Mouse (Mus musculus): ENCODE data around the gene Krt33b. TPM values are rescaled to one million over a fixed set of nuclear protein-coding genes. Genes with fewer than 3 reads are reported as not detected.

Krt33b gene
- polyA plus RNA-seq, 1 experiment from 2014 or later, result 0.18 TPM

DNA sequence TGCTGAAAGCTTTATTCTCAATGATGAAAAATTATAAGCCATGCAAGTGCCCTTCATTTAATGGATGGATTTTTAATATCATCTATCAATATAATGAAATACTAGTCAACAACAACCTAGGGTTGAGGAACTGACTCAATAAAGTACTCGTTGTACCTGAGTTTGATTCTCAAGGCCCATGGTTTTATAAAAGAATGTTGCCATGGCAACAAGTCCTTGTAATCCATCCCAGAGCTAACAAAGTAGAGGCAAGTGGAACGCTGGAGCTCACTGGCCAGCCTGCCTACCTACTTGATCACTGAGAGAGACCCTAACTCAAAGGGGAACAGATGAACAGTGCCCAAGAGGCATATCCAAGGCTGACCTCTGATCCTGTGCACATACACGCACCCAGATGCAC, 39.1 kb downstream of the Krt33b start:
- no peaks in the 10 kb centered on the region for H3K9me3 ChIP-seq
- H3K4me3 ChIP-seq (replicated peaks), result no peak overlapping the region
- H3K36me3 ChIP-seq, result no peaks in the 10 kb centered on the region
- no peak overlapping the region for H3K4me2 ChIP-seq
- H3K27me3 ChIP-seq, result peaks cover 32% of the 10 kb centered on the region
- no peak for ATAC-seq (ENCODE audit: insufficient number of reproducible peaks, insufficient read depth, low FRiP score, low TSS enrichment, low read depth)
- no peak overlapping the region for H3K27ac ChIP-seq
- H3K4me1 ChIP-seq (replicated peaks), result peaks cover 12% of the 10 kb centered on the region
- 79% methylated on average over 3 of the region's 3 CpGs for WGBS
- no peak overlapping the region for H3K9ac ChIP-seq (replicated peaks)

DNA sequence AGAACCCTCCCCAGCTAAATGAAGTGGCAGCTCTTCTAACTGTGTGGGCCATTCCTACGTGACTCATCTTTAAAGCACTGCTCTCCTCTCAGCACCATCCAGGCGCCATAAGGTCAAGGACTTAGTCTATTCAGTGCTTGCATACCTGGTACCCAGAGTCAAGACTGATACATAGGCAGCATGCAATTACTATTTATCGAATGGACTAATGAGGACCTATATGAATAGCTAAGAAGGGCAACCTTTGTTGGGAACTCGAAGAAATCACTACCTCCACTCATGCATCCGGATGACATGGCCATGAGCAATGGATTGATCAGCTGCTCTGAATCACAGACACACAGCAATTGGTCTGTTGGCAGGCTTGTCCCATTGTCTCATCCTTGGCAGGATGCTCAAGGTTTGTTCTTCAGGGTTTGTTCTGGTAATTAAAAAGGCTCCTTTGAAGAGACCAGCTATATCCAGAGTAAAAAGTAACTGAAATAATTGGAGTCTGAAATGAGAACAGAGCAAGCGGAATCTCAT, 39.7 kb downstream of the Krt33b start:
- 89% methylated on average over 6 of the region's 6 CpGs for WGBS
- Histone ChIP-seq H3K4me2 (no peak overlapping the region), H3K4me1 (replicated peaks) (peaks cover 12% of the 10 kb centered on the region), H3K4me3 (replicated peaks) (no peak overlapping the region), H3K9ac (replicated peaks) (no peak overlapping the region), H3K27ac (no peak overlapping the region), H3K9me3 (no peaks in the 10 kb centered on the region), H3K36me3 (no peaks in the 10 kb centered on the region), H3K27me3 (peaks cover 27% of the 10 kb centered on the region)
- ATAC-seq (ENCODE audit: insufficient number of reproducible peaks, insufficient read depth, low FRiP score, low TSS enrichment, low read depth), result no peak

DNA sequence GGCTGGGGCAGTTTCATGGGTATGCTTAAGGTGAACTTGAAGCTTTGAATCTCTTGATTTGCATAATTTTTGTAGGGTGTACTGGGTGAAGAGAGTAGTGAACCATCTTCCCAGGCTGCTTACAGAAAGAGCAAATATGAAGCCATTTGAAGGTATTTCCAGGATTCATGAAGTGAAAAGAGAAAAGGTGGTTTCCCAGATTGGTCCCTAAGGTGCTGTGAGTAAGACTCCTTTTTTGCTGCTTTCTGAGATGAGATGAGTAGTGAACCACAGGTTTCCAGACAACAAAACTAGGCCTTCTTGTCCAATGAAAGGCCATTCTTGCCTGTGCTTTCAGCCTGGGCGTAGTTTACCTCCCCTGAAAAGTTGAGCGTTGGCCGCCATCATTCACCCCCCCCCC, 41.1 kb downstream of the Krt33b start:
- Histone ChIP-seq H3K27ac (no peak overlapping the region), H3K4me3 (replicated peaks) (no peak overlapping the region), H3K9ac (replicated peaks) (no peak overlapping the region), H3K9me3 (no peaks in the 10 kb centered on the region), H3K36me3 (no peaks in the 10 kb centered on the region), H3K27me3 (peaks cover 18% of the 10 kb centered on the region), H3K4me2 (no peak overlapping the region), H3K4me1 (replicated peaks) (peaks cover 4% of the 10 kb centered on the region)
- 91% methylated on average over 3 of the region's 3 CpGs for WGBS
- ATAC-seq (ENCODE audit: insufficient number of reproducible peaks, insufficient read depth, low FRiP score, low TSS enrichment, low read depth), result no peak

DNA sequence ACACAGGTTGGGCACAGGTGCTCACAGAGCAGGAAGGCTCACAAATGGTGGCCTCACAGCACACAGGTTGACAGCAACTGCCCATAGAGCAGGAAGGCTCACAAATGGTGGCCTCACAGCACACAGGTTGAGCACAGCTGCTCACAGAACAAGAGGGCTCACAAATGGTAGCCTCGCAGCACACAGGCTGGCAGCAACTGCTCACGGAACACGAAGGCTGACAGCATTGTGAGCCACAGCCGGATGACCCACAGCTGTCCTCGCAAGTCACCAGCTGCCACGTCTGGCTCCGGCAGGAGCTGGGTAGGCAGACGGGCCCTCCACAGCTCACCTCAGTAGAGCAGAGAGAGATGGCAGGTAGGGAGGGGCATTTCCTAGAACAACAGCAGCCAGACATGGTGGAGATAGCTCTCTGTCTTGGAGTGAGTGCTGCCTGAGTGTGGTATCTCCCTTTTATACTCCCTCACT, 43.5 kb downstream of the Krt33b start, which contains the start of gene Krtap16-1:
TSS of gene Krtap16-1 (minus strand) at position 418 of the 468 bp plus-strand sequence.
- no peak within 1 kb of the TSS for H3K9ac ChIP-seq (replicated peaks)
- ATAC-seq (ENCODE audit: insufficient number of reproducible peaks, insufficient read depth, low FRiP score, low TSS enrichment, low read depth), result no peak
- H3K27ac ChIP-seq, result no peak within 1 kb of the TSS
- no peaks in the 10 kb centered on the region for H3K9me3 ChIP-seq
- no peak within 1 kb of the TSS for H3K4me3 ChIP-seq (replicated peaks)
- H3K27me3 ChIP-seq, result peaks cover 5% of the 10 kb centered on the region; the same call in 1 of the 2 replicates
- no peaks in the 10 kb centered on the region for H3K4me1 ChIP-seq (replicated peaks)
- H3K36me3 ChIP-seq, result no peaks in the 10 kb centered on the region
- WGBS, result 75% methylated on average over 8 of the region's 8 CpGs
- no peak within 1 kb of the TSS for H3K4me2 ChIP-seq

DNA sequence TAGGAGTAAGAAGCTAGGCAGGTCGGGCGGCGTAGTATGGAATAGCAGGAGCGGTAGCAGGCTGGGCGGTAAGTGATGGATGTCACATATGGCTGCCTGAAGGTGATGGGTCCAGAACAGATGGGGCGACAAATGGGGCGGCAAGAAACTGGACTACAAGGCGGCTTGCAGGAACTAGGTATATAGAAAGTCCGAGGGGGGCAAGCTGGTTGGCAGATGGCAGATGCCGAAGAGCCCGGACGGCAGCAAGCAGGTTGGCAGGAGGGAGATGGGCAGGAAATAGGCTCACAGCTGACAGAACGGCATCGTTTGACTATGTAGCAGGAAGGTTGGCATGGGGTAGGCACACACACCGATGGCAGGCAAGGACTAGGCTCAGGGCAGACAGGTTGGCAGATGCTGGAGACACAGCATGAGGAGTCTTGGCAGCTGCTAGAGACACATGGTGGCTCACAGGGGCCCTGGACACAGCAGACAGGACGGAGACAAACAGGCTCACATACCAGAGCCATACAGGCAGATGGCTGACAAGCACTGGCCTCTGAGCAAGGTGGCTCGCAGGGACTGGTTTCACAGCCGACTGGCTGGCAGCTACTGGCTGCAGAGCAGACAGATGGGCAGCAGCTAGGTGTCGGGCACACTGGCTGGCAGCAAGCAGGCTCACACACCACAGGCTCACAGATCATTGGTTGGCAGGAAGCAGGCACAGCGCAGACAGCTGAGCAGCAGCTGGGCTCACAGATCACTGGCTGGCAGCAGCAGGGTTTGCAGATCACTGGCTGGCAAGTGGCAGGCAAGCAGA, 44.2 kb downstream of the Krt33b start:
- Histone ChIP-seq H3K27ac (no peak overlapping the region), H3K36me3 (no peaks in the 10 kb centered on the region), H3K9me3 (no peaks in the 10 kb centered on the region), H3K4me1 (replicated peaks) (no peaks in the 10 kb centered on the region), H3K4me3 (replicated peaks) (no peak overlapping the region), H3K9ac (replicated peaks) (no peak overlapping the region), H3K4me2 (no peak overlapping the region), H3K27me3 (peaks cover 5% of the 10 kb centered on the region; the same call in 1 of the 2 replicates)
- 81% methylated on average over 20 of the region's 20 CpGs for WGBS
- ATAC-seq (ENCODE audit: insufficient number of reproducible peaks, insufficient read depth, low FRiP score, low TSS enrichment, low read depth), result no peak

DNA sequence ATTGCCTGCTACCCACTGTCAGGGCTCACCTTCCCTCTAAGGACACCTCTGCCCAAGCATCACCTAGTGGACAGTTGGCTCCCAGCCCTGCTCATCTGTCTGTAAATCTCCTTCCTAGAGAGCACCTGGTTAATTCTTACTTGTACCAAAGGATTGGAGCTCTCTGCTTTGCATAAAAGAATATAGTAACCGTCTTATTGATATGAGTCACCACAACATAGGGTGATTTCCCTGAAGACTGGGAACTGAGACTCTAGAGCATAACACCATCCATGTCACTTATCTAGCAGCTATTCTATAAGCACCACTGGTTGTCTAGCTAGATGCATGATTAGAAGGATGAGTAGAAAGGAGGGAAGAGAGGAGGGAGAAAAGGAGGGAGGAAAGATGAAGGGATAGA, 46.2 kb downstream of the Krt33b start:
- Histone ChIP-seq H3K4me2 (no peak overlapping the region), H3K9ac (replicated peaks) (no peak overlapping the region), H3K9me3 (no peaks in the 10 kb centered on the region), H3K4me3 (replicated peaks) (no peak overlapping the region), H3K27ac (no peak overlapping the region), H3K27me3 (peaks cover 5% of the 10 kb centered on the region; the same call in 1 of the 2 replicates), H3K4me1 (replicated peaks) (no peaks in the 10 kb centered on the region), H3K36me3 (no peaks in the 10 kb centered on the region)
- no peak for ATAC-seq (ENCODE audit: insufficient number of reproducible peaks, insufficient read depth, low FRiP score, low TSS enrichment, low read depth)
- 89% methylated on average over 1 of the region's 1 CpGs for WGBS

DNA sequence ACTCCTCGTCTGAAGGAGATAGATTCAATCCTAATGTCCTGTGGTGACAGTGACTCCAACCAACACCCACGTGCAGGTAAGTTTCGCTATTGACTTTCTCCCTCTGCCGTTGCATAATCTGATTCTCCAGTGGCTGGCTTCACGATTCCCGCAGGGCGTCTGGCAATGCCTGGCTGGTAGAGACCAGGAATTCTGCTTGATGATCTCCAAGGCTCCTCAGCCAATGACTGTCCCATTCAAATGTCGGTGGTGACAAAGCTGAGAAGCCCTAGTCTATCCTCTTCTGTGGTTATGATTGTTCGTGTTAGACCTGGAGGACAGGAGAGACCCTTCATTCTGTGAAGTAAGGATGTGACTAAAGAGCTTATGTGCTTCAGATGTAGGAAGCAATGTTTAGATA, 46.9 kb downstream of the Krt33b start:
- ATAC-seq (ENCODE audit: insufficient number of reproducible peaks, insufficient read depth, low FRiP score, low TSS enrichment, low read depth), result no peak
- Histone ChIP-seq H3K9ac (replicated peaks) (no peak overlapping the region), H3K27me3 (peaks cover 5% of the 10 kb centered on the region; the same call in 1 of the 2 replicates), H3K4me2 (no peak overlapping the region), H3K4me1 (replicated peaks) (no peaks in the 10 kb centered on the region), H3K9me3 (no peaks in the 10 kb centered on the region), H3K36me3 (no peaks in the 10 kb centered on the region), H3K4me3 (replicated peaks) (no peak overlapping the region), H3K27ac (no peak overlapping the region)
- 87% methylated on average over 9 of the region's 9 CpGs for WGBS

DNA sequence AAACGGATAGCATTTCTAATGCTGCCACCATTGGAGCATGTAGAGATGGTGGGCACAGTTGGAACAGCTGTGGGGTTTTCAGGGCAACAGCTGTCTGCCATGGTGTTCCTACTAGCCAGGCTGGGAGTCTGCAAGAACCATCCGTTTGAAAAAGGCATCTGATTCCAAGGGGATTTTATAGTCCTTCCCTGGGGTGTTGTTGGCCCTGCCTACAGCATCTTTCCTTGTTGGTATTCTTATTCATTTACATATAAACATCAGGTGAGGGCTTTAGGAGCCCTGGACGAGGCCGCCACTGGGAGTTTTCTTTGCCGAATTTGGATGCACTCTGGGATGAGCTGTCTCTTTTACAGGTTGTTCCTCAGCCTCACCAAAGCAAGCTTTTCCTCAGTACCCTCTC, 50.7 kb downstream of the Krt33b start, which contains the start of gene Krtap29-1:
TSS of gene Krtap29-1 (minus strand) at position 101 of the 400 bp plus-strand sequence.
- Histone ChIP-seq H3K9ac (replicated peaks) (no peak within 1 kb of the TSS), H3K4me2 (no peak within 1 kb of the TSS), H3K27ac (no peak within 1 kb of the TSS), H3K36me3 (no peaks in the 10 kb centered on the region), H3K27me3 (no peaks in the 10 kb centered on the region), H3K9me3 (peaks cover under 1% of the 10 kb centered on the region), H3K4me3 (replicated peaks) (no peak within 1 kb of the TSS), H3K4me1 (replicated peaks) (no peaks in the 10 kb centered on the region)
- 69% methylated on average over 5 of the region's 5 CpGs for WGBS
- no peak for ATAC-seq (ENCODE audit: insufficient number of reproducible peaks, insufficient read depth, low FRiP score, low TSS enrichment, low read depth)

Other genes with a start within 250 kb of the Krt33b start
- not detected in 2 replicates for gene Krtap4-8, start 249.2 kb downstream of the Krt33b start, polyA plus RNA-seq (2016; fragmentation: Nextera tagmentation; extraction: Ambion mirVana)
- gene Krtap4-9, start 244.7 kb downstream of the Krt33b start, polyA plus RNA-seq (2016; fragmentation: Nextera tagmentation; extraction: Ambion mirVana), result not detected in 2 replicates
- gene Gm11596, start 236.4 kb downstream of the Krt33b start, polyA plus RNA-seq (2016; fragmentation: Nextera tagmentation; extraction: Ambion mirVana), result not detected in 2 replicates
- gene Gm11569, start 230.9 kb downstream of the Krt33b start, polyA plus RNA-seq (2016; fragmentation: Nextera tagmentation; extraction: Ambion mirVana), result not detected in 2 replicates
- gene Gm11554, start 225.4 kb downstream of the Krt33b start, polyA plus RNA-seq (2016; fragmentation: Nextera tagmentation; extraction: Ambion mirVana), result not detected in 2 replicates
- not detected in 2 replicates for gene Krtap4-13, start 220.0 kb downstream of the Krt33b start, polyA plus RNA-seq (2016; fragmentation: Nextera tagmentation; extraction: Ambion mirVana)
- gene Gm11564, start 214.2 kb downstream of the Krt33b start, polyA plus RNA-seq (2016; fragmentation: Nextera tagmentation; extraction: Ambion mirVana), result not detected in 2 replicates
- gene 2300003K06Rik, start 191.8 kb downstream of the Krt33b start, polyA plus RNA-seq (2016; fragmentation: Nextera tagmentation; extraction: Ambion mirVana), result not detected in 2 replicates
- gene Krtap4-16, start 178.3 kb downstream of the Krt33b start, polyA plus RNA-seq (2016; fragmentation: Nextera tagmentation; extraction: Ambion mirVana), result not detected in 2 replicates
- not detected in 2 replicates for gene Gm11568, start 172.0 kb downstream of the Krt33b start, polyA plus RNA-seq (2016; fragmentation: Nextera tagmentation; extraction: Ambion mirVana)
- not detected in 2 replicates for gene Gm11559, start 165.4 kb downstream of the Krt33b start, polyA plus RNA-seq (2016; fragmentation: Nextera tagmentation; extraction: Ambion mirVana)
- gene Krtap9-1, start 156.5 kb downstream of the Krt33b start, polyA plus RNA-seq (2016; fragmentation: Nextera tagmentation; extraction: Ambion mirVana), result not detected in 2 replicates
- gene Gm11567, start 150.7 kb downstream of the Krt33b start, polyA plus RNA-seq (2016; fragmentation: Nextera tagmentation; extraction: Ambion mirVana), result not detected in 2 replicates
- not detected in 2 replicates for gene Krtap31-1, start 121.9 kb downstream of the Krt33b start, polyA plus RNA-seq (2016; fragmentation: Nextera tagmentation; extraction: Ambion mirVana)
- gene Gm11565, start 115.1 kb downstream of the Krt33b start, polyA plus RNA-seq (2016; fragmentation: Nextera tagmentation; extraction: Ambion mirVana), result not detected in 2 replicates
- not detected in 2 replicates for gene Krtap31-2, start 93.6 kb downstream of the Krt33b start, polyA plus RNA-seq (2016; fragmentation: Nextera tagmentation; extraction: Ambion mirVana)
- not detected in 2 replicates for gene Krtap9-5, start 81.4 kb downstream of the Krt33b start, polyA plus RNA-seq (2016; fragmentation: Nextera tagmentation; extraction: Ambion mirVana)
- not detected in 2 replicates for gene Krtap29-1, start 50.8 kb downstream of the Krt33b start, polyA plus RNA-seq (2016; fragmentation: Nextera tagmentation; extraction: Ambion mirVana)
- gene Krtap16-1, start 43.3 kb downstream of the Krt33b start, polyA plus RNA-seq (2016; fragmentation: Nextera tagmentation; extraction: Ambion mirVana), result not detected in 2 replicates
- 1.4 and 1.9 TPM in 2 replicates for gene Krtap17-1, start 35.9 kb downstream of the Krt33b start, polyA plus RNA-seq (2016; fragmentation: Nextera tagmentation; extraction: Ambion mirVana)
- gene Krt33a, start 13.7 kb downstream of the Krt33b start, polyA plus RNA-seq (2016; fragmentation: Nextera tagmentation; extraction: Ambion mirVana), result not detected in 2 replicates
- gene Krt34, start 11.7 kb upstream of the Krt33b start, polyA plus RNA-seq (2016; fragmentation: Nextera tagmentation; extraction: Ambion mirVana), result not detected in 2 replicates
- gene Krt31, start 20.7 kb upstream of the Krt33b start, polyA plus RNA-seq (2016; fragmentation: Nextera tagmentation; extraction: Ambion mirVana), result not detected in 2 replicates
- gene Krt32, start 58.4 kb upstream of the Krt33b start, polyA plus RNA-seq (2016; fragmentation: Nextera tagmentation; extraction: Ambion mirVana), result not detected in 2 replicates
- 0.28 and 0.70 TPM in 2 replicates for gene Krt35, start 66.4 kb upstream of the Krt33b start, polyA plus RNA-seq (2016; fragmentation: Nextera tagmentation; extraction: Ambion mirVana)
- gene Krt36, start 75.8 kb upstream of the Krt33b start, polyA plus RNA-seq (2016; fragmentation: Nextera tagmentation; extraction: Ambion mirVana), result 0.13 and 0.16 TPM in 2 replicates
- gene Krt13, start 91.7 kb upstream of the Krt33b start, polyA plus RNA-seq (2016; fragmentation: Nextera tagmentation; extraction: Ambion mirVana), result not detected in 2 replicates
- gene Krt15, start 106.1 kb upstream of the Krt33b start, polyA plus RNA-seq (2016; fragmentation: Nextera tagmentation; extraction: Ambion mirVana), result 42.4 and 61.2 TPM in 2 replicates
- gene Krt19, start 118.8 kb upstream of the Krt33b start, polyA plus RNA-seq (2016; fragmentation: Nextera tagmentation; extraction: Ambion mirVana), result 8.4 and 8.7 TPM in 2 replicates
- not detected in 2 replicates for gene Krt9, start 163.4 kb upstream of the Krt33b start, polyA plus RNA-seq (2016; fragmentation: Nextera tagmentation; extraction: Ambion mirVana)
- gene Krt14, start 177.7 kb upstream of the Krt33b start, polyA plus RNA-seq (2016; fragmentation: Nextera tagmentation; extraction: Ambion mirVana), result 144 and 160 TPM in 2 replicates
- not detected in 2 replicates for gene Krt16, start 219.0 kb upstream of the Krt33b start, polyA plus RNA-seq (2016; fragmentation: Nextera tagmentation; extraction: Ambion mirVana)
- 41.6 and 47.9 TPM in 2 replicates for gene Krt17, start 231.2 kb upstream of the Krt33b start, polyA plus RNA-seq (2016; fragmentation: Nextera tagmentation; extraction: Ambion mirVana)
- not detected in 2 replicates for gene Krt42, start 240.0 kb upstream of the Krt33b start, polyA plus RNA-seq (2016; fragmentation: Nextera tagmentation; extraction: Ambion mirVana)